Mouse (Mus musculus) spleen, adult 2 months (tissue): ENCODE measurements around the gene Lrrc29. TPM values are rescaled to one million over a fixed set of nuclear protein-coding genes. Genes with fewer than 3 reads are reported as not detected.

Source experiments
- DNase-seq, 2 experiments: peaks; one replicate each; pipeline versions ENCODE4 v3.0.0 to v3.0.0-alpha.2; 2012 to 2021; ENCODE audit warnings: low spot score in 2 of 2, low read depth in 1 of 2
- H3K27ac ChIP-seq: fragments of 200-500 bp; 2 replicates; pipeline ENCODE4 v1.5.1; 2012; ENCODE audit warnings: low read length, inconsistent platforms; ENCODE audit not compliant: insufficient read depth
- H3K27me3 ChIP-seq: fragments of 200-500 bp; 2 replicates; pipeline ENCODE4 v1.6.1; 2012; ENCODE audit warnings: mild to moderate bottlenecking, moderate library complexity, low read length, inconsistent platforms; ENCODE audit not compliant: control insufficient read depth, insufficient read depth
- H3K36me3 ChIP-seq: fragments of 200-500 bp; 2 replicates; pipeline ENCODE4 v1.6.1; 2012; ENCODE audit warnings: mild to moderate bottlenecking, low read length, inconsistent platforms; ENCODE audit not compliant: control insufficient read depth, insufficient read depth
- H3K4me1 ChIP-seq: fragments of 200-500 bp; 2 replicates; pipeline ENCODE4 v1.6.1; 2011; ENCODE audit warnings: inconsistent platforms; ENCODE audit not compliant: control insufficient read depth, insufficient read depth, insufficient read length
- H3K4me3 ChIP-seq: fragments of 200-500 bp; 2 replicates; pipeline ENCODE4 v1.5.1; 2011; ENCODE audit warnings: mild to moderate bottlenecking, inconsistent platforms; ENCODE audit not compliant: insufficient read depth, insufficient read length; ENCODE audit errors: extremely low read depth
- CTCF ChIP-seq: fragments of 200-500 bp; IDR thresholded peaks from 2 replicates; pipeline ENCODE4 v1.5.1; 2011; ENCODE audit warnings: mild to moderate bottlenecking, inconsistent platforms; ENCODE audit not compliant: insufficient read depth, insufficient read length, insufficient replicate concordance; ENCODE audit errors: extremely low read depth
- POLR2A ChIP-seq: fragments of 200-500 bp; IDR thresholded peaks from 2 replicates; pipeline ENCODE4 v1.6.1; 2011; ENCODE audit warnings: low read depth, low read length, inconsistent platforms
- WGBS: fragments of 180-500 bp; shearing (Covaris S2); methylation state at CpG from one replicate; pipeline ENCODE4 v1.1.7; 2018; 5-methylcytosine and 5-hydroxymethylcytosine counted together
- polyA plus RNA-seq: library from polyadenylated mRNA; depleted of rRNA; stranded (reverse); fragments of >200 nt; gene quantifications from 2 replicates; pipeline ENCODE4 v1.2.3, GENCODE M21; 2012

Gene Lrrc29
- polyA plus RNA-seq, 1 experiment = 9.2 TPM

GRCm38 (mm10) chr8:105323183-105323582 is 2.9 kb downstream of the Lrrc29 start:
- Histone ChIP-seq H3K27ac (no peak overlapping the region), H3K4me1 (peaks cover 9% of the 10 kb centered on the region; the same call in 1 of the 2 replicates), H3K36me3 (peaks cover 2% of the 10 kb centered on the region), H3K4me3 (no peak overlapping the region), H3K27me3 (no peaks in the 10 kb centered on the region)
- WGBS = 83% methylated on average over 4 of the region's 4 CpGs
- TF ChIP-seq CTCF (no peak), POLR2A (no peak)
- no peak for DNase-seq

DNA sequence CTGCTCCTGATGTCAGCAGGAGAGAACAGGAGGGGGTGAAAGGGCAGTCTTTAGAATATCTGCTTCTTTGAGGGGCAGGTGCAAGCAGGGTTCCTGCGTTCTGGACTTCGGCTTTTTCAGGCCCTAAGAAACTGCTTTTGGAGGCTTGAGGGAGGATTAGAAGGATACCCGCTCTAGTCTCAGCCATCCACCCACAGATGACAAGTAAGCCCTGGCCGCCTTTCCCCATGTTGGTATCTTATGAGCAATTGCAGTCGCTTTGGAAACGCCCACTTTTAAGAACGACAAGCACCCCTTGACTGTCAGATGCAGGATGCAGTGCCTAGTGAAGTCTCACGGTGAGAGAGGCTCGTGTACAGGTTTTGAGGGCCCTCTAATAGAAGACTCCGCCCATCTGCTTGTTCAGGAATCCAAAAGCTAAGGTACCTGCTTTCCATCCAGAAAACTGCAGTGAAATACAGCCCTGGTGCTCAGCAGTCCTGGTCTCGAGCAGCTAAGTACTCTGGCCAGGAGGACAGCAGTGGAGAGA is 7.4 kb downstream of the Lrrc29 start:
- no peak overlapping the region for H3K4me3 ChIP-seq
- 93% methylated on average over 11 of the region's 11 CpGs for WGBS

GRCm38 (mm10) chr8:105317941-105318340 is 8.1 kb downstream of the Lrrc29 start:
- no peaks in the 10 kb centered on the region for H3K4me1 ChIP-seq

More for the DNA sequence above, 7.4 kb downstream of the Lrrc29 start:
- TF ChIP-seq CTCF (no peak), POLR2A (no peak)
- Histone ChIP-seq H3K4me1 (no peaks in the 10 kb centered on the region), H3K36me3 (peaks cover 11% of the 10 kb centered on the region), H3K27ac (no peak overlapping the region), H3K27me3 (no peaks in the 10 kb centered on the region)
- no peak for DNase-seq

GRCm38 (mm10) chr8:105315073-105315769 is 10.9 kb downstream of the Lrrc29 start:
- WGBS = 94% methylated on average over 18 of the region's 18 CpGs
- no peak overlapping the region for H3K27ac ChIP-seq
- no peak for DNase-seq
- no peaks in the 10 kb centered on the region for H3K27me3 ChIP-seq
- TF ChIP-seq POLR2A (no peak), CTCF (no peak)
- H3K4me1 ChIP-seq = no peaks in the 10 kb centered on the region
- no peak overlapping the region for H3K4me3 ChIP-seq
- peaks cover 19% of the 10 kb centered on the region for H3K36me3 ChIP-seq

More at GRCm38 (mm10) chr8:105317941-105318340, 8.1 kb downstream of the Lrrc29 start:
- no peak for DNase-seq
- TF ChIP-seq CTCF (no peak), POLR2A (no peak)
- no peak overlapping the region for H3K4me3 ChIP-seq
- 91% methylated on average over 4 of the region's 4 CpGs for WGBS
- no peak overlapping the region for H3K27ac ChIP-seq
- H3K27me3 ChIP-seq = no peaks in the 10 kb centered on the region
- peaks cover 15% of the 10 kb centered on the region for H3K36me3 ChIP-seq

GRCm38 (mm10) chr8:105313622-105314402 is 12.3 kb downstream of the Lrrc29 start:
- Histone ChIP-seq H3K27ac (no peak overlapping the region), H3K27me3 (no peaks in the 10 kb centered on the region), H3K4me1 (no peaks in the 10 kb centered on the region), H3K4me3 (no peak overlapping the region), H3K36me3 (peaks cover 19% of the 10 kb centered on the region)
- DNase-seq = no peak
- 94% methylated on average over 9 of the region's 9 CpGs for WGBS
- TF ChIP-seq POLR2A (no peak), CTCF (no peak)

- H3K4me3 ChIP-seq = no peak overlapping the region
- H3K27ac ChIP-seq = no peak overlapping the region
- TF ChIP-seq POLR2A (no peak), CTCF (no peak)
- H3K4me1 ChIP-seq = no peaks in the 10 kb centered on the region
- H3K36me3 ChIP-seq = peaks cover 20% of the 10 kb centered on the region
- no peak for DNase-seq
- 87% methylated on average over 8 of the region's 8 CpGs for WGBS
- no peaks in the 10 kb centered on the region for H3K27me3 ChIP-seq
Measured at GRCm38 (mm10) chr8:105312891-105313481, 13.1 kb downstream of the Lrrc29 start.
